Mouse (Mus musculus) ES-E14 (cell line): ENCODE data around the gene Stac. TPM values are rescaled to one million over a fixed set of nuclear protein-coding genes. Genes with fewer than 3 reads are reported as not detected.

ENCODE experiments used
- DNase-seq: peaks from one replicate; pipeline ENCODE4 v3.0.0-alpha.2; 2013; ENCODE audit warnings: low read depth, low spot score
- H3K27ac ChIP-seq: 2 replicates; pipeline ENCODE4 v1.5.1; 2012; ENCODE audit warnings: low read depth, mild to moderate bottlenecking, low read length, moderate library complexity, mixed read lengths; ENCODE audit not compliant: poor library complexity, insufficient read depth, severe bottlenecking
- H3K36me3 ChIP-seq: 2 replicates; pipeline ENCODE4 v1.6.1; 2012; ENCODE audit warnings: mild to moderate bottlenecking, low read length, moderate library complexity, mixed read lengths; ENCODE audit not compliant: control insufficient read depth, poor library complexity, insufficient read depth, severe bottlenecking
- H3K4me1 ChIP-seq, 2 experiments: fragments of 150-350 bp in 1 of 2; sonication (generic) in 1 of 2; 2 replicates each; pipeline ENCODE4 v1.6.1; 2012; ENCODE audit warnings: low read length in 2 of 2, mild to moderate bottlenecking in 1 of 2, mixed read lengths in 1 of 2; ENCODE audit not compliant: control insufficient read depth in 2 of 2, insufficient read depth in 2 of 2, poor library complexity in 1 of 2
- H3K4me3 ChIP-seq, 2 experiments: fragments of 150-350 bp in 1 of 2; sonication (generic) in 1 of 2; 2 replicates each; pipeline ENCODE4 v1.5.1; 2012; ENCODE audit warnings: low read length in 2 of 2, low read depth in 1 of 2, mild to moderate bottlenecking in 1 of 2, mixed read lengths in 1 of 2; ENCODE audit not compliant: insufficient read depth in 1 of 2, poor library complexity in 1 of 2, severe bottlenecking in 1 of 2
- H3K9ac ChIP-seq: 2 replicates; pipeline ENCODE4 v1.6.1; 2012; ENCODE audit warnings: low read depth, mild to moderate bottlenecking, low read length, mixed read lengths; ENCODE audit not compliant: poor library complexity, insufficient read depth, severe bottlenecking
- H3K9me3 ChIP-seq: fragments of 150-350 bp; sonication (generic); 2 replicates; pipeline ENCODE4 v1.6.1; 2012; ENCODE audit warnings: low read depth, mild to moderate bottlenecking, low read length; ENCODE audit not compliant: control insufficient read depth, insufficient read depth
- CHD2 ChIP-seq: IDR thresholded peaks from 2 replicates; pipeline ENCODE4 v1.6.1; 2014; ENCODE audit warnings: mild to moderate bottlenecking, low read depth, low read length, inconsistent platforms
- HCFC1 ChIP-seq: IDR thresholded peaks from 2 replicates; pipeline ENCODE4 v1.6.1; 2012; ENCODE audit warnings: low read length, inconsistent platforms, borderline replicate concordance; ENCODE audit not compliant: insufficient read depth
- MAFK ChIP-seq: IDR thresholded peaks from 2 replicates; pipeline ENCODE4 v1.6.1; 2014; ENCODE audit warnings: mild to moderate bottlenecking, low read depth, low read length, inconsistent platforms; ENCODE audit not compliant: insufficient read depth
- ZC3H11A ChIP-seq: IDR thresholded peaks from 2 replicates; pipeline ENCODE4 v1.6.1; 2012; ENCODE audit warnings: low read depth, mild to moderate bottlenecking, inconsistent platforms, low read length, borderline replicate concordance
- ZNF384 ChIP-seq: IDR thresholded peaks from 2 replicates; pipeline ENCODE4 v1.6.1; 2012; ENCODE audit warnings: low read depth, low read length, inconsistent platforms
- in situ Hi-C, 2 experiments: fragments of 600-800 bp; cut with MboI; formaldehyde crosslinking; loops; one replicate each; pipeline ENCODE4 v1.15.1; 2025; ENCODE audit warnings: low sequenced_read_pairs in 2 of 2, inconsistent platforms in 1 of 2; ENCODE audit not compliant: unreplicated experiment in 2 of 2
- total RNA-seq: library from RNA; depleted of rRNA; stranded (reverse); fragments of 300-350 nt; gene quantifications from 2 replicates; pipeline ENCODE4 v1.2.3, GENCODE M21; 2012

Gene Stac
- total RNA-seq, 1 experiment: 0.45 TPM

GRCm38 (mm10) chr9:111735931-111736330 is 45.8 kb upstream of the Stac start:
- Histone ChIP-seq H3K27ac (no peak overlapping the region), H3K4me1 (0 out of 4 replicates have a peak, but pooled peaks cover 0 to 2% of the 10 kb centered on the region in 2 experiments), H3K9ac (no peak overlapping the region), H3K9me3 (no peaks in the 10 kb centered on the region), H3K4me3 (no peak overlapping the region), H3K36me3 (no peaks in the 10 kb centered on the region)
- in situ Hi-C loops: no loop called here
- TF ChIP-seq HCFC1: no peak
- no peak for TF ChIP-seq ZNF384
- no peak for TF ChIP-seq MAFK
- no peak for TF ChIP-seq ZC3H11A
- TF ChIP-seq CHD2: no peak
- DNase-seq: no peak

GRCm38 (mm10) chr9:111731939-111732670 is 42.0 kb upstream of the Stac start:
- H3K27ac ChIP-seq: no peak overlapping the region
- TF ChIP-seq HCFC1: no peak
- TF ChIP-seq CHD2: no peak
- no peak for TF ChIP-seq ZC3H11A
- no peak for TF ChIP-seq ZNF384
- TF ChIP-seq MAFK: no peak
- H3K4me3 ChIP-seq: no peak overlapping the region
- H3K4me1 ChIP-seq: 0 out of 4 replicates have a peak, but pooled peaks cover 0 to 2% of the 10 kb centered on the region in 2 experiments
- DNase-seq: peak; percentile 49
- H3K36me3 ChIP-seq: no peaks in the 10 kb centered on the region
- in situ Hi-C loops: no loop called here
- H3K9ac ChIP-seq: no peak overlapping the region
- H3K9me3 ChIP-seq: no peaks in the 10 kb centered on the region

GRCm38 (mm10) chr9:111724981-111725593 is 34.9 kb upstream of the Stac start:
- DNase-seq: peak; percentile 41
- H3K36me3 ChIP-seq: no peaks in the 10 kb centered on the region
- no peak overlapping the region for H3K4me3 ChIP-seq
- H3K4me1 ChIP-seq: peaks cover 0 to 7% of the 10 kb centered on the region in 2 experiments; a peak in 2 of 4 replicates
- in situ Hi-C loops: no loop called here
- H3K9me3 ChIP-seq: no peaks in the 10 kb centered on the region
- TF ChIP-seq HCFC1 (no peak), CHD2 (0 out of 2 replicates have a peak, but pooled peaks have one; percentile 37)
- no peak overlapping the region for H3K27ac ChIP-seq
- H3K9ac ChIP-seq: no peak overlapping the region

- Histone ChIP-seq H3K36me3 (no peaks in the 10 kb centered on the region), H3K9me3 (no peaks in the 10 kb centered on the region), H3K4me1 (no peaks in the 10 kb centered on the region), H3K4me3 (no peak overlapping the region), H3K9ac (no peak overlapping the region), H3K27ac (no peak overlapping the region)
- DNase-seq: no peak
- in situ Hi-C loops: no loop called here
- TF ChIP-seq CHD2: no peak
- no peak for TF ChIP-seq ZNF384
Measured at GRCm38 (mm10) chr9:111714457-111714856, 24.3 kb upstream of the Stac start.

GRCm38 (mm10) chr9:111700101-111700500 is 10.0 kb upstream of the Stac start:
- Histone ChIP-seq H3K4me1 (no peaks in the 10 kb centered on the region), H3K36me3 (no peaks in the 10 kb centered on the region), H3K4me3 (no peak overlapping the region), H3K9me3 (no peaks in the 10 kb centered on the region), H3K9ac (no peak overlapping the region), H3K27ac (no peak overlapping the region)
- no peak for DNase-seq
- in situ Hi-C loops: no loop called here
- TF ChIP-seq MAFK (no peak), CHD2 (no peak), ZC3H11A (no peak), HCFC1 (no peak), ZNF384 (no peak)
